Mouse (Mus musculus): ENCODE measurements around the gene Inpp5a.

GRCm38 (mm10) chr7:139384500-139384899 is 4.4 kb upstream of the Inpp5a start:
- TF ChIP-seq USF1 (IDR thresholded peaks at IDR 0.05; ENCODE audit: low read depth) (no peak), MYOG (IDR thresholded peaks at IDR 0.05; ENCODE audit: control insufficient read depth in 1 of 3, insufficient read depth in 1 of 3, insufficient read length in 2 of 3, low read depth in 2 of 3) (no peak), POLR2A (IDR thresholded peaks at IDR 0.05; ENCODE audit: insufficient read length, low read depth) (no peak)

Data from myocyte (in vitro differentiated cells).